In the genomic region with DNA sequence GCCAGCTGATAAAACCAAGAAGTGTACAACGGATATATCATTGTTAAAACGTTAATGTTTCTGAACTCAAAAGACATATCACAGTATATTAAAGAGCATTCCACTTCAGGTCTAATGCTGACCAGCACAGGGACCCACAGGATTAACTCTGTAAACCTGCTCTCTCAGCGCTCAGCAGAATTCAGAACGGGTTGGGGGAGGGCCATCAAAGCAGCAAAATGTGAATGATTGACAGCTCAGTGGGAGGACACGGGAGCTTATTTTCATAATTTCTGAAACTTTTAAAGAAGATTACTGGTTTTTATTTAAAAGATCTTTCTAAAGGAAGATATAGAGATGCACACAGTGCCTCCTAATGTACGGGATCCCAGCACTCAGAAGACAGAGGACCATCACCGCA, we compare ENCODE assay signal across 8 mouse cellular contexts. TPM values are rescaled to one million over a fixed set of nuclear protein-coding genes. Genes with fewer than 3 reads are reported as not detected.
"Had no signal": no experiment of that assay in that cellular context is flagged by ENCODE, and none has a peak within 500 bp of the region (broad histone marks: within the 10 kb centered on the region; RNA-seq: fewer than 3 reads in every experiment).

No protein-coding gene starts in this region.

- H3K36me3 ChIP-seq: liver, embryonic 15.5 days; neural tube, embryonic 12.5 days had no signal

- H3K9me3 ChIP-seq: limb, embryonic 10.5 days; liver, embryonic 15.5 days; neural tube, embryonic 12.5 days had no signal

- H3K27ac ChIP-seq: liver, embryonic 15.5 days; neural tube, embryonic 12.5 days had no signal

- H3K27me3 ChIP-seq: neural tube, embryonic 12.5 days had no signal

- H3K4me2 ChIP-seq: liver, embryonic 11.5 days; liver, embryonic 15.5 days; neural tube, embryonic 12.5 days had no signal

- H3K4me3 ChIP-seq: limb, embryonic 10.5 days; liver, embryonic 15.5 days; neural tube, embryonic 12.5 days had no signal

- H3K9ac ChIP-seq: liver, embryonic 15.5 days; neural tube, embryonic 12.5 days had no signal

- ATAC-seq: intestine, postnatal 0 days had no signal

- DNase-seq: lung, adult 2 months; thymus, postnatal 4 days had no signal

RNA-seq across cellular contexts. Expression of a gene that starts 29.9 kb away (rescaled TPM):
- total RNA-seq: neutrophil, adult 5-6 weeks had no signal

RNA-seq across cellular contexts. Expression of a gene that starts 29.9 kb away (rescaled TPM):
- total RNA-seq: neutrophil, adult 5-6 weeks had no signal
